8 mouse cellular contexts compared by ENCODE assay signal in genomic region chr1:184732556-184733049, GRCm38 (mm10). TPM values are rescaled to one million over a fixed set of nuclear protein-coding genes. Genes with fewer than 3 reads are reported as not detected.
DNase-seq lines count a peak whose midpoint lies in the region; ATAC-seq and TF ChIP-seq lines count a peak whose summit lies in the region.

Hlx (minus strand) TSS chr1:184732619.

- DNase-seq in MEL-GATA-1-ER (ENCODE audit: extremely low read depth, low read depth) = peak; percentile 89
- peak; percentile 83 for DNase-seq in hindbrain, embryonic 11.5 days (ENCODE audit: low spot score)
- peak; percentile 87 for DNase-seq in liver
- DNase-seq in thymus, adult 18-20 months = peak; percentile 29 to 32
- no peak for DNase-seq in cerebellum, adult 8-10 months

- no peaks in the 10 kb centered on the region for H3K36me3 ChIP-seq in forebrain, embryonic 16.5 days (ENCODE audit: control insufficient read depth, insufficient read depth)
- H3K36me3 ChIP-seq in hindbrain, embryonic 11.5 days (ENCODE audit: control insufficient read depth, insufficient read depth, low read length) = no peaks in the 10 kb centered on the region
- H3K36me3 ChIP-seq in midbrain, embryonic 16.5 days (ENCODE audit: control insufficient read depth, insufficient read depth, low read length) = no peaks in the 10 kb centered on the region

- H3K9me3 ChIP-seq in forebrain, embryonic 16.5 days (ENCODE audit: control insufficient read depth, low read length) = no peaks in the 10 kb centered on the region
- no peaks in the 10 kb centered on the region for H3K9me3 ChIP-seq in hindbrain, embryonic 11.5 days (ENCODE audit: control insufficient read depth, low read length)
- H3K9me3 ChIP-seq in midbrain, embryonic 16.5 days (replicated peaks; ENCODE audit: control insufficient read depth, low read length, poor library complexity, severe bottlenecking) = no peaks in the 10 kb centered on the region

- peak within 1 kb of the TSS; percentile 71 for H3K4me2 ChIP-seq in forebrain, embryonic 16.5 days (ENCODE audit: low read length)
- H3K4me2 ChIP-seq in hindbrain, embryonic 11.5 days (replicated peaks; ENCODE audit: low read depth, low read length) = peak within 1 kb of the TSS; percentile 93
- H3K4me2 ChIP-seq in midbrain, embryonic 16.5 days (ENCODE audit: low read length) = peak within 1 kb of the TSS; percentile 51

- H3K4me3 ChIP-seq in bone marrow macrophage, adult 2 months (ENCODE audit: insufficient read depth, low read length) = peak within 1 kb of the TSS; percentile 91
- peak within 1 kb of the TSS; percentile 45 for H3K4me3 ChIP-seq in forebrain, embryonic 16.5 days (replicated peaks; ENCODE audit: low read length)
- peak within 1 kb of the TSS; percentile 50 for H3K4me3 ChIP-seq in hindbrain, embryonic 11.5 days (ENCODE audit: low read depth, low read length)
- H3K4me3 ChIP-seq in midbrain, embryonic 16.5 days (ENCODE audit: low read depth, low read length) = peak within 1 kb of the TSS; percentile 35

- peak within 1 kb of the TSS; percentile 55 for H3K9ac ChIP-seq in forebrain, embryonic 16.5 days (replicated peaks; ENCODE audit: low read depth, low read length)
- peak within 1 kb of the TSS; percentile 29; the same call in 1 of the 2 replicates for H3K9ac ChIP-seq in hindbrain, embryonic 11.5 days (ENCODE audit: low read depth, low read length)
- peak within 1 kb of the TSS; percentile 40; the same call in 1 of the 2 replicates for H3K9ac ChIP-seq in midbrain, embryonic 16.5 days (ENCODE audit: low read depth, low read length)

- H3K27ac ChIP-seq in bone marrow macrophage, adult 2 months (ENCODE audit: insufficient read depth, low read depth, low read length) = peak within 1 kb of the TSS; percentile 97
- no peak within 1 kb of the TSS; the same call in 1 of the 2 replicates for H3K27ac ChIP-seq in forebrain, embryonic 16.5 days (ENCODE audit: low read length)
- 0 out of 2 replicates have a peak within 1 kb of the TSS, but pooled peaks have one; percentile 1 for H3K27ac ChIP-seq in hindbrain, embryonic 11.5 days (ENCODE audit: low read depth, low read length)
- no peak within 1 kb of the TSS for H3K27ac ChIP-seq in midbrain, embryonic 16.5 days (ENCODE audit: low read length)

- H3K4me1 ChIP-seq in bone marrow macrophage, adult 2 months (ENCODE audit: control insufficient read depth, insufficient read depth, low read length) = peaks cover 18% of the 10 kb centered on the region
- H3K4me1 ChIP-seq in forebrain, embryonic 16.5 days (replicated peaks; ENCODE audit: control insufficient read depth, insufficient read depth, low read length) = peaks cover 23% of the 10 kb centered on the region
- peaks cover 13% of the 10 kb centered on the region; the same call in 1 of the 2 replicates for H3K4me1 ChIP-seq in hindbrain, embryonic 11.5 days (replicated peaks; ENCODE audit: control insufficient read depth, insufficient read depth, low read length)
- peaks cover 13% of the 10 kb centered on the region for H3K4me1 ChIP-seq in midbrain, embryonic 16.5 days (ENCODE audit: control insufficient read depth, insufficient read depth, low read length)

- no peak for TF ChIP-seq POLR2A in bone marrow macrophage, adult 2 months (IDR thresholded peaks at IDR 0.05; ENCODE audit: borderline replicate concordance, low read depth, low read length)

- ATAC-seq in forebrain, embryonic 16.5 days = peak; percentile 80
- peak; percentile 91 for ATAC-seq in hindbrain, embryonic 11.5 days (ENCODE audit: low FRiP score)
- ATAC-seq in midbrain, embryonic 16.5 days = peak; percentile 55; the same call in 1 of the 2 replicates

- 1% methylated on average over 28 of the region's 32 CpGs for WGBS in forebrain, embryonic 16.5 days
- under 1% methylated on average over 32 of the region's 32 CpGs for WGBS in hindbrain, embryonic 11.5 days
- WGBS in midbrain, embryonic 16.5 days = under 1% methylated on average over 32 of the region's 32 CpGs

- no peak for TF ChIP-seq CTCF in bone marrow macrophage, adult 2 months (IDR thresholded peaks at IDR 0.05; ENCODE audit: low read depth, low read length)

- peaks cover 69% of the 10 kb centered on the region for H3K27me3 ChIP-seq in forebrain, embryonic 16.5 days (replicated peaks; ENCODE audit: control insufficient read depth, insufficient read depth, low read length)
- peaks cover 82% of the 10 kb centered on the region for H3K27me3 ChIP-seq in hindbrain, embryonic 11.5 days (ENCODE audit: control insufficient read depth, insufficient read depth, low read length)
- H3K27me3 ChIP-seq in midbrain, embryonic 16.5 days (ENCODE audit: control insufficient read depth, insufficient read depth, low read depth, low read length) = peaks cover 41% of the 10 kb centered on the region

RNA-seq across cellular contexts. Expression of gene Hlx, which starts in this region (rescaled TPM):
- polyA plus RNA-seq in bone marrow macrophage, adult 2 months (2012; ENCODE audit: insufficient read depth, insufficient read length, missing spikeins) = 63.1 and 68.5 TPM in 2 replicates
- polyA plus RNA-seq in forebrain, embryonic 16.5 days (2015; fragmentation: Nextera tagmentation; extraction: Ambion mirVana) = 1.8 and 2.1 TPM in 2 replicates
- 3.9 and 4.1 TPM in 2 replicates for polyA plus RNA-seq in hindbrain, embryonic 11.5 days (2014; fragmentation: Nextera tagmentation; extraction: Ambion mirVana)
- polyA plus RNA-seq in midbrain, embryonic 16.5 days (2015; fragmentation: Nextera tagmentation; extraction: Ambion mirVana) = 1.1 and 1.2 TPM in 2 replicates

Comparison
In these comparisons a context has a peak if more than half of its experiments do, and no peak if none do; other contexts are left out.
1. RNA of gene Hlx (polyA plus RNA-seq): 63.1 to 68.5 TPM in bone marrow macrophage, adult 2 months; 3.9 to 4.1 TPM in hindbrain, embryonic 11.5 days, 1.8 to 2.1 TPM in forebrain, embryonic 16.5 days and 1.1 to 1.2 TPM in midbrain, embryonic 16.5 days; every median in the first group is over 10 times any median in the second.
2. H3K27ac ChIP-seq: peak in bone marrow macrophage, adult 2 months (single experiment) and hindbrain, embryonic 11.5 days (single experiment); none in forebrain, embryonic 16.5 days (single experiment) and midbrain, embryonic 16.5 days (single experiment).
3. H3K4me3 ChIP-seq: peak in every context shown above with its lines; median percentile 91 in bone marrow macrophage, adult 2 months; 50 in hindbrain, embryonic 11.5 days; 45 in forebrain, embryonic 16.5 days; 35 in midbrain, embryonic 16.5 days.
4. Peak in every context shown above with its lines, with median percentiles within 50 percentile points of each other: ATAC-seq, H3K4me2 ChIP-seq and H3K9ac ChIP-seq.